Mouse (Mus musculus) limb, embryonic 11.5 days (tissue): ENCODE measurements around the gene Wars2. TPM values are rescaled to one million over a fixed set of nuclear protein-coding genes. Genes with fewer than 3 reads are reported as not detected.

Experiments used
- ATAC-seq: fragments of 200-750 bp; cut with Nextera tagmentation; 2 replicates; pipeline ENCODE4 v1.8.0; 2017; ENCODE audit warnings: low read depth; ENCODE audit not compliant: insufficient number of reproducible peaks, low FRiP score, low TSS enrichment
- DNase-seq: peaks from one replicate; pipeline ENCODE4 v3.0.0-alpha.2; 2015; ENCODE audit warnings: low spot score
- H3K27ac ChIP-seq: fragments of 300-500 bp; sonication (generic); replicated peaks from 2 replicates; pipeline ENCODE4 v1.5.1; 2014; ENCODE audit warnings: low read depth, mild to moderate bottlenecking, low read length
- H3K27me3 ChIP-seq: fragments of 300-500 bp; sonication (generic); 2 replicates; pipeline ENCODE4 v1.6.1; 2014; ENCODE audit warnings: mild to moderate bottlenecking, low read length, mixed read lengths; ENCODE audit not compliant: control insufficient read depth, insufficient read depth
- H3K36me3 ChIP-seq: fragments of 300-500 bp; sonication (generic); 2 replicates; pipeline ENCODE4 v1.6.1; 2014; ENCODE audit warnings: mild to moderate bottlenecking, low read length, moderate library complexity, mixed read lengths; ENCODE audit not compliant: control insufficient read depth, insufficient read depth
- H3K4me1 ChIP-seq: fragments of 300-500 bp; sonication (generic); 2 replicates; pipeline ENCODE4 v1.6.1; 2014; ENCODE audit warnings: low read length, mixed read lengths; ENCODE audit not compliant: control insufficient read depth, insufficient read depth
- H3K4me2 ChIP-seq: fragments of 300-500 bp; sonication (generic); 2 replicates; pipeline ENCODE4 v1.6.1; 2014; ENCODE audit warnings: low read depth, mild to moderate bottlenecking, moderate library complexity; ENCODE audit not compliant: severe bottlenecking
- H3K4me3 ChIP-seq: fragments of 300-500 bp; sonication (generic); 2 replicates; pipeline ENCODE4 v1.5.1; 2014; ENCODE audit warnings: low read depth, low read length
- H3K9ac ChIP-seq: fragments of 300-500 bp; sonication (generic); 2 replicates; pipeline ENCODE4 v1.6.1; 2014; ENCODE audit warnings: mild to moderate bottlenecking, low read length
- H3K9me3 ChIP-seq: fragments of 300-500 bp; sonication (generic); 2 replicates; pipeline ENCODE4 v1.6.1; 2016; ENCODE audit warnings: low read length; ENCODE audit not compliant: control insufficient read depth
- WGBS: fragments of 180-500 bp; shearing (Covaris S2); extraction: QIAGEN DNeasy Blood & Tissue Kit; methylation state at CpG from one replicate; pipeline ENCODE4 v1.1.7; 2014; 5-methylcytosine and 5-hydroxymethylcytosine counted together
- polyA plus RNA-seq: library from polyadenylated mRNA; unstranded; fragments of >200 nt; fragmentation: Nextera tagmentation; extraction: Ambion mirVana; gene quantifications from 2 replicates; pipeline ENCODE4 v1.2.1, GENCODE M21; 2014

The Wars2 gene
- polyA plus RNA-seq, 1 experiment from 2014 or later = 8.9 TPM

GRCm38 (mm10) chr3:99211105-99211698, 70.3 kb downstream of the Wars2 start:
- no peaks in the 10 kb centered on the region for H3K9me3 ChIP-seq
- no peak for ATAC-seq
- no peaks in the 10 kb centered on the region for H3K36me3 ChIP-seq
- H3K27ac ChIP-seq = no peak overlapping the region
- no peaks in the 10 kb centered on the region for H3K27me3 ChIP-seq
- no peak overlapping the region for H3K4me2 ChIP-seq
- peak; percentile 28 for DNase-seq
- no peak overlapping the region for H3K9ac ChIP-seq
- WGBS = 32% methylated on average over 14 of the region's 14 CpGs
- H3K4me1 ChIP-seq = peaks cover 12% of the 10 kb centered on the region
- H3K4me3 ChIP-seq = no peak overlapping the region

DNA sequence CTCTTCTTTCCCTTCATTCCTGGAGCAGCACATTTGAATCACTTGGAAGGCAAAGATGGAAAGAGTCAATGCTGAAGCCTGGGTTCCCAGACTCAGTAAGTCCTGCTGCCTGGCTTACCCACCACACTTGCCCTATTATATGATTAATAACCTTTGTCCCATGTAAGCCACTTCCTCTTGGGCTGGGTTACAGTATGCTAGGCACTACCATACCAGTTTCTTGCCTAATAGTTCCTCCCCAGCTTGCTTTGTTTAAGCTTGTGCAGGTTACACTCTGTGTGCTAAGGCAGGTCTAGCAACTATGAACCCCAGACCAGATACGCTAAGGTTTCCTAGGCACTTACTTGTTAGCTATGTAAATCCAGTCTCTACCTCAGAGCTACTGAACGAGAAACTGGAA, 86.9 kb downstream of the Wars2 start:
- Histone ChIP-seq H3K27ac (no peak overlapping the region), H3K4me1 (no peaks in the 10 kb centered on the region), H3K27me3 (no peaks in the 10 kb centered on the region), H3K4me3 (no peak overlapping the region), H3K9ac (no peak overlapping the region), H3K4me2 (no peak overlapping the region), H3K36me3 (no peaks in the 10 kb centered on the region), H3K9me3 (no peaks in the 10 kb centered on the region)
- ATAC-seq (no peak), DNase-seq (no peak)
- 75% methylated on average over 2 of the region's 2 CpGs for WGBS

- Histone ChIP-seq H3K27me3 (0 out of 2 replicates have a peak, but pooled peaks cover 2% of the 10 kb centered on the region), H3K4me2 (peak overlapping the region; percentile 43), H3K9ac (peak overlapping the region; percentile 49; the same call in 1 of the 2 replicates), H3K9me3 (no peaks in the 10 kb centered on the region), H3K36me3 (no peaks in the 10 kb centered on the region; the same call in 1 of the 2 replicates), H3K4me1 (peaks cover 16% of the 10 kb centered on the region), H3K27ac (no peak overlapping the region; the same call in 1 of the 2 replicates), H3K4me3 (no peak overlapping the region)
- peak; percentile 49; the same call in 1 of the 2 replicates for ATAC-seq
- peak; percentile 92 for DNase-seq
- WGBS = 2% methylated on average over 20 of the region's 20 CpGs
Measured at GRCm38 (mm10) chr3:99233393-99234318, 92.8 kb downstream of the Wars2 start.

DNA sequence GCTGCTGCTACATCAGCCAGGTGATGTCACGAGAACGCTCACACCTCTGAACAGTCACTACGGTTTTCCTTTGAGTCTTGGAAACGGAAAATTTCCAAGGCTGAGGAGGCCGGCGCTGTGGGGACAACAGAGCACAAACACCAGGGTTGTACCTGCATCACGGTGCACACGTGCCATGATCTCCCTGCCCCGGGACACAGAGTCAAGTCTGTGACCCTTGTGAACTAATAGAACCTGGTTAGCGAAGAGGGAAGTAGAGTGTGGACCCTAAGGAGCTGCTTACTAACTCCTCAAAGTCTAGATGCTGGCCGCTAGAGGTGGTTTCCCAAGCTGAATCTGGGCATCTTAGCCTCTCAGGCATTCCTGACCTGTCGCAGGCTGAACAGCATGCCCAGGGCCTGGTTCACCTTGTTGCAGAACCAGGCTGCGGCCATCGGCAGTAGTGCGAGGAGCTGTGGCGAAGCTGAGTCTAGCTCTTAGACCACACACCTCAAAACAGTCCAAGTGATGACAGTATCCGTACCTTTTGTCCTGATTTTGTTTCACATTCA, 93.5 kb downstream of the Wars2 start:
- 0 out of 2 replicates have a peak overlapping the region, but pooled peaks have one; percentile 5 for H3K4me3 ChIP-seq
- 0 out of 2 replicates have a peak, but pooled peaks cover 2% of the 10 kb centered on the region for H3K27me3 ChIP-seq
- no peaks in the 10 kb centered on the region for H3K9me3 ChIP-seq
- H3K9ac ChIP-seq = peak overlapping the region; percentile 49
- H3K27ac ChIP-seq = peak overlapping the region; percentile 45; the same call in 1 of the 2 replicates
- peak; percentile 42; the same call in 1 of the 2 replicates for ATAC-seq
- peaks cover 18% of the 10 kb centered on the region for H3K4me1 ChIP-seq
- H3K36me3 ChIP-seq = no peaks in the 10 kb centered on the region; the same call in 1 of the 2 replicates
- H3K4me2 ChIP-seq = peak overlapping the region; percentile 43
- WGBS = 6% methylated on average over 17 of the region's 17 CpGs
- DNase-seq = peak; percentile 62

- Histone ChIP-seq H3K4me2 (peak overlapping the region; percentile 33), H3K4me1 (peaks cover 21% of the 10 kb centered on the region), H3K9me3 (no peaks in the 10 kb centered on the region), H3K36me3 (no peaks in the 10 kb centered on the region; the same call in 1 of the 2 replicates), H3K4me3 (no peak overlapping the region), H3K27ac (no peak overlapping the region), H3K9ac (peak overlapping the region; percentile 43; the same call in 1 of the 2 replicates), H3K27me3 (peaks cover 7% of the 10 kb centered on the region; the same call in 1 of the 2 replicates)
- ATAC-seq (no peak), DNase-seq (peak; percentile 62)
- 4% methylated on average over 23 of the region's 23 CpGs for WGBS
Measured at GRCm38 (mm10) chr3:99235116-99235803, 94.4 kb downstream of the Wars2 start.

DNA sequence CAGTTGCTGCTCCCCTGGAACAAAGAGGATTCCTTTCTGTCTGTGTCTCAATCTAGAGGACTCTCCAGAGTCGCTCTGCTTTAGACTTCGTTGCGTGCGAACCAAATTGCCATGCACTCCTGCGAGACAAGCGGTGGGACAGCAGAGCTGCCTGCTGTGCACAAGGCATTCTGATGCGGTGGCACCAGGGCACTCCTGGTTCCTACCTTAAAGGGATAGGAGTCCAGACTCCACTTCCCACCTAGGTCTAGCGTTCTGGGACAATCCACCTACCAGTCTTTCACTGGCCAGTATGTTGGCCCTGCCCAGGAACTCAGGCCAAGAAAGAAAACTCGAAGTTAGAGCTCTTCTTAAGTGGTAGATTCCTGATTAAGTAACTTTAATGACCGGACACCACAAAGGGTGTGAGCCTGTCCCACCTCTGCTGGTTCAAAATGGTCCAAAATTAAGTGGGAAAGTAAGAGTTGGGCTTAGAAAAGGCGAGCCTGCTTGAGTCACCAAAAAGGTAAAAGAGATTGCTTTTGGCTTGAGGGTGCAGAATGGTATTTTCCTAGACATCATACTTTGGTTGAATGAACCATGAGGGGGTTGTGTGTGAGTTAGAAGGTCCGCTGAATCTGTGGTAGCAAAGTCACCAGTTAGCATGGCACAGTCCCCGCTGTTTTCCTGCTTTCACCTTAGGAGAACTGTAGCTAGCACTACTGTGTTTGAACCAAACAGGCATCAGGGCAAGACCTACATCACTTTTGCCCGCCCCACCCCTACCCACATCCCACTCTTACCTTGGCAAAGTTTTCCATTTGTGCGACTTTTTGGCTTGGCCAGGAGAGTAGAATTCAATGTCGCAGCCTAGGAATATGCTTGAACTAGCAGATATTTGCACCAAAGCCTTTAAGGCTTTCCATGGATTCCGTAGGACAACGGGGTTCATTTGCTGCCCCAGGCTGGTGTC, 95.2 kb downstream of the Wars2 start:
- Histone ChIP-seq H3K27me3 (peaks cover 8% of the 10 kb centered on the region; the same call in 1 of the 2 replicates), H3K4me1 (peaks cover 21% of the 10 kb centered on the region), H3K4me3 (no peak overlapping the region), H3K36me3 (no peaks in the 10 kb centered on the region; the same call in 1 of the 2 replicates), H3K9me3 (no peaks in the 10 kb centered on the region), H3K27ac (no peak overlapping the region), H3K9ac (peak overlapping the region; percentile 40), H3K4me2 (peak overlapping the region; percentile 33)
- WGBS = 7% methylated on average over 18 of the region's 18 CpGs
- ATAC-seq = no peak
- peak; percentile 65 for DNase-seq

GRCm38 (mm10) chr3:99238691-99239090, 97.8 kb downstream of the Wars2 start:
- Histone ChIP-seq H3K9ac (no peak overlapping the region; the same call in 1 of the 2 replicates), H3K27me3 (peaks cover 8% of the 10 kb centered on the region; the same call in 1 of the 2 replicates), H3K9me3 (no peaks in the 10 kb centered on the region), H3K4me3 (no peak overlapping the region), H3K4me2 (peak overlapping the region; percentile 81; the same call in 1 of the 2 replicates), H3K4me1 (peaks cover 24% of the 10 kb centered on the region), H3K36me3 (no peaks in the 10 kb centered on the region; the same call in 1 of the 2 replicates), H3K27ac (no peak overlapping the region)
- DNase-seq = no peak
- WGBS = 11% methylated on average over 1 of the region's 1 CpGs
- no peak for ATAC-seq
